Mouse (Mus musculus): ENCODE data around the gene Garem2. TPM values are rescaled to one million over a fixed set of nuclear protein-coding genes. Genes with fewer than 3 reads are reported as not detected.

Garem2 gene
- polyA plus RNA-seq, 1 experiment from 2014 or later: 0.19 TPM

GRCm38 (mm10) chr5:30094399-30094798 is 10.6 kb upstream of the Garem2 start:
- H3K9me3 ChIP-seq (ENCODE audit: control insufficient read depth, low read depth, low read length): no peaks in the 10 kb centered on the region
- no peak overlapping the region for H3K4me2 ChIP-seq (replicated peaks; ENCODE audit: low read depth, low read length)
- WGBS: 51% methylated on average over 2 of the region's 2 CpGs
- ATAC-seq (ENCODE audit: insufficient number of reproducible peaks, insufficient read depth, low FRiP score, low read depth): no peak
- no peak overlapping the region for H3K4me3 ChIP-seq (ENCODE audit: low read depth, low read length)
- H3K27me3 ChIP-seq (ENCODE audit: control insufficient read depth, insufficient read depth, low read length): no peaks in the 10 kb centered on the region
- no peak overlapping the region for H3K9ac ChIP-seq (replicated peaks; ENCODE audit: low read depth, low read length)
- H3K36me3 ChIP-seq (ENCODE audit: control insufficient read depth, insufficient read depth, low read length): no peaks in the 10 kb centered on the region
- no peak overlapping the region for H3K27ac ChIP-seq (ENCODE audit: low read length)
- no peaks in the 10 kb centered on the region for H3K4me1 ChIP-seq (ENCODE audit: control insufficient read depth, insufficient read depth, low read length)

GRCm38 (mm10) chr5:30095731-30096130 is 9.2 kb upstream of the Garem2 start:
- ATAC-seq (ENCODE audit: insufficient number of reproducible peaks, insufficient read depth, low FRiP score, low read depth): no peak
- no peaks in the 10 kb centered on the region for H3K36me3 ChIP-seq (ENCODE audit: control insufficient read depth, insufficient read depth, low read length)
- no peak overlapping the region for H3K9ac ChIP-seq (replicated peaks; ENCODE audit: low read depth, low read length)
- H3K4me2 ChIP-seq (replicated peaks; ENCODE audit: low read depth, low read length): no peak overlapping the region
- H3K9me3 ChIP-seq (ENCODE audit: control insufficient read depth, low read depth, low read length): no peaks in the 10 kb centered on the region
- no peaks in the 10 kb centered on the region for H3K4me1 ChIP-seq (ENCODE audit: control insufficient read depth, insufficient read depth, low read length)
- H3K27me3 ChIP-seq (ENCODE audit: control insufficient read depth, insufficient read depth, low read length): no peaks in the 10 kb centered on the region
- no peak overlapping the region for H3K27ac ChIP-seq (ENCODE audit: low read length)
- 68% methylated on average over 6 of the region's 6 CpGs for WGBS
- no peak overlapping the region for H3K4me3 ChIP-seq (ENCODE audit: low read depth, low read length)

- Histone ChIP-seq H3K36me3 (ENCODE audit: control insufficient read depth, insufficient read depth, low read length) (no peaks in the 10 kb centered on the region), H3K9me3 (ENCODE audit: control insufficient read depth, low read depth, low read length) (no peaks in the 10 kb centered on the region), H3K27ac (ENCODE audit: low read length) (no peak overlapping the region), H3K4me3 (ENCODE audit: low read depth, low read length) (no peak overlapping the region), H3K4me2 (replicated peaks; ENCODE audit: low read depth, low read length) (no peak overlapping the region), H3K4me1 (ENCODE audit: control insufficient read depth, insufficient read depth, low read length) (no peaks in the 10 kb centered on the region), H3K27me3 (ENCODE audit: control insufficient read depth, insufficient read depth, low read length) (no peaks in the 10 kb centered on the region), H3K9ac (replicated peaks; ENCODE audit: low read depth, low read length) (no peak overlapping the region)
- 94% methylated on average over 1 of the region's 1 CpGs for WGBS
- ATAC-seq (ENCODE audit: insufficient number of reproducible peaks, insufficient read depth, low FRiP score, low read depth): no peak
Observed at GRCm38 (mm10) chr5:30098260-30098659, 6.7 kb upstream of the Garem2 start.

GRCm38 (mm10) chr5:30103340-30103739 is 1.6 kb upstream of the Garem2 start:
- H3K27me3 ChIP-seq (ENCODE audit: control insufficient read depth, insufficient read depth, low read length): peaks cover 7% of the 10 kb centered on the region
- no peak for ATAC-seq (ENCODE audit: insufficient number of reproducible peaks, insufficient read depth, low FRiP score, low read depth)
- WGBS: 81% methylated on average over 3 of the region's 3 CpGs
- H3K27ac ChIP-seq (ENCODE audit: low read length): no peak overlapping the region
- no peak overlapping the region for H3K4me3 ChIP-seq (ENCODE audit: low read depth, low read length)
- H3K9me3 ChIP-seq (ENCODE audit: control insufficient read depth, low read depth, low read length): no peaks in the 10 kb centered on the region
- 0 out of 2 replicates have a peak, but pooled peaks cover 3% of the 10 kb centered on the region for H3K4me1 ChIP-seq (ENCODE audit: control insufficient read depth, insufficient read depth, low read length)
- H3K4me2 ChIP-seq (replicated peaks; ENCODE audit: low read depth, low read length): no peak overlapping the region
- H3K9ac ChIP-seq (replicated peaks; ENCODE audit: low read depth, low read length): no peak overlapping the region
- H3K36me3 ChIP-seq (ENCODE audit: control insufficient read depth, insufficient read depth, low read length): no peaks in the 10 kb centered on the region

GRCm38 (mm10) chr5:30104339-30104738 is 622 bp upstream of the Garem2 start:
- ATAC-seq (ENCODE audit: insufficient number of reproducible peaks, insufficient read depth, low FRiP score, low read depth): no peak
- no peak overlapping the region for H3K27ac ChIP-seq (ENCODE audit: low read length)
- no peak overlapping the region for H3K9ac ChIP-seq (replicated peaks; ENCODE audit: low read depth, low read length)
- H3K4me1 ChIP-seq (ENCODE audit: control insufficient read depth, insufficient read depth, low read length): 0 out of 2 replicates have a peak, but pooled peaks cover 3% of the 10 kb centered on the region
- no peaks in the 10 kb centered on the region for H3K36me3 ChIP-seq (ENCODE audit: control insufficient read depth, insufficient read depth, low read length)
- peaks cover 7% of the 10 kb centered on the region for H3K27me3 ChIP-seq (ENCODE audit: control insufficient read depth, insufficient read depth, low read length)
- 1% methylated on average over 11 of the region's 12 CpGs for WGBS
- peak overlapping the region; percentile 41 for H3K4me3 ChIP-seq (ENCODE audit: low read depth, low read length)
- peak overlapping the region; percentile 89 for H3K4me2 ChIP-seq (replicated peaks; ENCODE audit: low read depth, low read length)
- H3K9me3 ChIP-seq (ENCODE audit: control insufficient read depth, low read depth, low read length): no peaks in the 10 kb centered on the region

- Histone ChIP-seq H3K4me2 (replicated peaks; ENCODE audit: low read depth, low read length) (peak within 1 kb of the TSS; percentile 89), H3K4me1 (ENCODE audit: control insufficient read depth, insufficient read depth, low read length) (peaks cover 7% of the 10 kb centered on the region), H3K27me3 (ENCODE audit: control insufficient read depth, insufficient read depth, low read length) (peaks cover 7% of the 10 kb centered on the region), H3K9ac (replicated peaks; ENCODE audit: low read depth, low read length) (no peak within 1 kb of the TSS; the same call in 1 of the 2 replicates), H3K27ac (ENCODE audit: low read length) (no peak within 1 kb of the TSS), H3K9me3 (ENCODE audit: control insufficient read depth, low read depth, low read length) (no peaks in the 10 kb centered on the region), H3K4me3 (ENCODE audit: low read depth, low read length) (peak within 1 kb of the TSS; percentile 41), H3K36me3 (ENCODE audit: control insufficient read depth, insufficient read depth, low read length) (no peaks in the 10 kb centered on the region)
- ATAC-seq (ENCODE audit: insufficient number of reproducible peaks, insufficient read depth, low FRiP score, low read depth): no peak
- WGBS: 3% methylated on average over 29 of the region's 29 CpGs
Observed at GRCm38 (mm10) chr5:30105668-30106300, 823 bp downstream of the Garem2 start, which contains the start of gene 3110082J24Rik. Gene 3110082J24Rik (minus strand): TSS chr5:30106086.

- no peaks in the 10 kb centered on the region for H3K36me3 ChIP-seq (ENCODE audit: control insufficient read depth, insufficient read depth, low read length)
- peaks cover 7% of the 10 kb centered on the region for H3K27me3 ChIP-seq (ENCODE audit: control insufficient read depth, insufficient read depth, low read length)
- H3K4me3 ChIP-seq (ENCODE audit: low read depth, low read length): no peak overlapping the region
- H3K4me1 ChIP-seq (ENCODE audit: control insufficient read depth, insufficient read depth, low read length): peaks cover 16% of the 10 kb centered on the region
- H3K9me3 ChIP-seq (ENCODE audit: control insufficient read depth, low read depth, low read length): no peaks in the 10 kb centered on the region
- WGBS: 25% methylated on average over 2 of the region's 2 CpGs
- no peak overlapping the region for H3K27ac ChIP-seq (ENCODE audit: low read length)
- no peak overlapping the region for H3K9ac ChIP-seq (replicated peaks; ENCODE audit: low read depth, low read length)
- ATAC-seq (ENCODE audit: insufficient number of reproducible peaks, insufficient read depth, low FRiP score, low read depth): no peak
- no peak overlapping the region for H3K4me2 ChIP-seq (replicated peaks; ENCODE audit: low read depth, low read length)
Observed at GRCm38 (mm10) chr5:30106756-30107155, 1.8 kb downstream of the Garem2 start.

- no peak overlapping the region for H3K27ac ChIP-seq (ENCODE audit: low read length)
- no peaks in the 10 kb centered on the region for H3K36me3 ChIP-seq (ENCODE audit: control insufficient read depth, insufficient read depth, low read length)
- H3K4me2 ChIP-seq (replicated peaks; ENCODE audit: low read depth, low read length): no peak overlapping the region
- H3K9me3 ChIP-seq (ENCODE audit: control insufficient read depth, low read depth, low read length): no peaks in the 10 kb centered on the region
- peaks cover 17% of the 10 kb centered on the region for H3K4me1 ChIP-seq (ENCODE audit: control insufficient read depth, insufficient read depth, low read length)
- H3K9ac ChIP-seq (replicated peaks; ENCODE audit: low read depth, low read length): no peak overlapping the region
- peaks cover 7% of the 10 kb centered on the region for H3K27me3 ChIP-seq (ENCODE audit: control insufficient read depth, insufficient read depth, low read length)
- WGBS: 8% methylated on average over 7 of the region's 7 CpGs
- no peak overlapping the region for H3K4me3 ChIP-seq (ENCODE audit: low read depth, low read length)
- no peak for ATAC-seq (ENCODE audit: insufficient number of reproducible peaks, insufficient read depth, low FRiP score, low read depth)
Observed at GRCm38 (mm10) chr5:30107186-30107585, 2.2 kb downstream of the Garem2 start.

GRCm38 (mm10) chr5:30107611-30108041 is 2.7 kb downstream of the Garem2 start:
- H3K4me2 ChIP-seq (replicated peaks; ENCODE audit: low read depth, low read length): no peak overlapping the region
- H3K4me1 ChIP-seq (ENCODE audit: control insufficient read depth, insufficient read depth, low read length): peaks cover 17% of the 10 kb centered on the region
- no peak overlapping the region for H3K9ac ChIP-seq (replicated peaks; ENCODE audit: low read depth, low read length)

More at GRCm38 (mm10) chr5:30107611-30108041, 2.7 kb downstream of the Garem2 start:
- Histone ChIP-seq H3K27ac (ENCODE audit: low read length) (no peak overlapping the region), H3K4me3 (ENCODE audit: low read depth, low read length) (no peak overlapping the region), H3K27me3 (ENCODE audit: control insufficient read depth, insufficient read depth, low read length) (peaks cover 7% of the 10 kb centered on the region), H3K9me3 (ENCODE audit: control insufficient read depth, low read depth, low read length) (no peaks in the 10 kb centered on the region), H3K36me3 (ENCODE audit: control insufficient read depth, insufficient read depth, low read length) (no peaks in the 10 kb centered on the region)
- no peak for ATAC-seq (ENCODE audit: insufficient number of reproducible peaks, insufficient read depth, low FRiP score, low read depth)
- 15% methylated on average over 5 of the region's 5 CpGs for WGBS

All from stomach, embryonic 14.5 days (tissue).